Mouse (Mus musculus): ENCODE data around the gene Bcl2a1d.
A peak's percentile ranks its signal among the peaks of the same experiment; 100 is the strongest.
"Not testable (repeated sequence)": the region's sequence is repeated elsewhere in the genome, so short reads cannot be mapped to it uniquely, and the experiment has no call there.

The Bcl2a1d gene

GRCm38 (mm10) chr9:88731728-88732127 lies at the start of gene Bcl2a1d:
TSS of gene Bcl2a1d (minus strand) at chr9:88731914.
- not testable (repeated sequence) for DNase-seq (ENCODE audit: low spot score in 2 of 2)

- not testable (repeated sequence) for DNase-seq (ENCODE audit: low spot score in 2 of 2)
Observed at GRCm38 (mm10) chr9:88770239-88770638, 38.5 kb upstream of the Bcl2a1d start.

GRCm38 (mm10) chr9:88769470-88769869 lies 37.8 kb upstream of the Bcl2a1d start:
- DNase-seq (ENCODE audit: low spot score in 2 of 2), result not testable (repeated sequence)

- peak in 1 of 2 experiments; percentile 32 for DNase-seq (ENCODE audit: low spot score in 2 of 2)
Observed at GRCm38 (mm10) chr9:88746687-88747086, 15.0 kb upstream of the Bcl2a1d start.

GRCm38 (mm10) chr9:88746046-88746445 lies 14.3 kb upstream of the Bcl2a1d start:
- DNase-seq (ENCODE audit: low spot score in 2 of 2), result not testable (repeated sequence)

GRCm38 (mm10) chr9:88735289-88735688 lies 3.6 kb upstream of the Bcl2a1d start:
- not testable (repeated sequence) for DNase-seq (ENCODE audit: low spot score in 2 of 2)

- DNase-seq (ENCODE audit: low spot score in 2 of 2), result not testable (repeated sequence)
Observed at GRCm38 (mm10) chr9:88733182-88733581, 1.5 kb upstream of the Bcl2a1d start.

- DNase-seq (ENCODE audit: low spot score in 2 of 2), result not testable (repeated sequence)
Observed at GRCm38 (mm10) chr9:88732334-88732733, 620 bp upstream of the Bcl2a1d start.

- not testable (repeated sequence) for DNase-seq (ENCODE audit: low spot score in 2 of 2)
Observed at GRCm38 (mm10) chr9:88728311-88728710, 3.4 kb downstream of the Bcl2a1d start.

GRCm38 (mm10) chr9:88721628-88722027 lies 10.1 kb downstream of the Bcl2a1d start:
- DNase-seq (ENCODE audit: low spot score in 2 of 2), result not testable (repeated sequence)

- not testable (repeated sequence) for DNase-seq (ENCODE audit: low spot score in 2 of 2)
Observed at GRCm38 (mm10) chr9:88719989-88720537, 11.7 kb downstream of the Bcl2a1d start, which contains the start of gene Mthfsl. TSS of gene Mthfsl (minus strand) at chr9:88720296.

- peak in 1 of 2 experiments; percentile 51 for DNase-seq (ENCODE audit: low spot score in 2 of 2)
Observed at GRCm38 (mm10) chr9:88719073-88719921, 12.4 kb downstream of the Bcl2a1d start.

- not testable (repeated sequence) for DNase-seq (ENCODE audit: low spot score in 2 of 2)
Observed at GRCm38 (mm10) chr9:88718593-88718992, 13.1 kb downstream of the Bcl2a1d start.

GRCm38 (mm10) chr9:88718140-88718539 lies 13.6 kb downstream of the Bcl2a1d start:
- DNase-seq (ENCODE audit: low spot score in 2 of 2), result peak; percentile 64 to 65

- not testable (repeated sequence) for DNase-seq (ENCODE audit: low spot score in 2 of 2)
Observed at GRCm38 (mm10) chr9:88714515-88714914, 17.2 kb downstream of the Bcl2a1d start.

- DNase-seq (ENCODE audit: low spot score in 2 of 2), result not testable (repeated sequence)
Observed at GRCm38 (mm10) chr9:88712164-88712749, 19.5 kb downstream of the Bcl2a1d start.

- DNase-seq (ENCODE audit: low spot score in 2 of 2), result not testable (repeated sequence)
Observed at GRCm38 (mm10) chr9:88710910-88711438, 20.7 kb downstream of the Bcl2a1d start.

GRCm38 (mm10) chr9:88710439-88710838 lies 21.3 kb downstream of the Bcl2a1d start:
- not testable (repeated sequence) for DNase-seq (ENCODE audit: low spot score in 2 of 2)

- not testable (repeated sequence) for DNase-seq (ENCODE audit: low spot score in 2 of 2)
Observed at GRCm38 (mm10) chr9:88709794-88710193, 21.9 kb downstream of the Bcl2a1d start.

- peak in 1 of 2 experiments; percentile 33 for DNase-seq (ENCODE audit: low spot score in 2 of 2)
Observed at GRCm38 (mm10) chr9:88709304-88709703, 22.4 kb downstream of the Bcl2a1d start.

- no peak for DNase-seq (ENCODE audit: low spot score in 2 of 2)
Observed at GRCm38 (mm10) chr9:88706700-88707099, 25.0 kb downstream of the Bcl2a1d start.

- not testable (repeated sequence) for DNase-seq (ENCODE audit: low spot score in 2 of 2)
Observed at GRCm38 (mm10) chr9:88705157-88705556, 26.6 kb downstream of the Bcl2a1d start.

All from right cerebral cortex, postnatal 10 days (tissue).